Mouse (Mus musculus): ENCODE data around the gene Avpr1b.
"Not testable (repeated sequence)": the region's sequence is repeated elsewhere in the genome, so short reads cannot be mapped to it uniquely, and the experiment has no call there.

Gene Avpr1b

DNA sequence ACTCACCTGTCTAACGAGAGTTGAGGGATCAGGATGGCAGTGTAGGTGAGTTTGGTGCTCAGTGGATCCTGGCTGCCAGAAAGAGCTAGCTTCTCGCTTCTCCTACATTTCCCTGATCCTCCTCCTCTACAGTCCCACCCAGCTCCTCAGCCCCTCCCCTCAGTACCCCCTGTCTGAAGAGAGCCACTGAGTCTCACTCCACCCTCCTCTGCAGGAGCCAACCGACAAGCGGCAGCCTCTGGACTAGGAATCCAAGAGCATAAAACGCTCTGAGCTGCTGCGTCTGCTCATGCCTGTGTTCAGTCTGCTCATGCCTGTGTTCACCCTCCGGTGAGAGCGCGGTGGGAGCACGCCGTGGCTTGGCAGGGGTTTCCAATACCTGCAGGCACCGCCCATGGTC is at the start of gene Avpr1b:
Gene Avpr1b (plus strand): TSS at position 335 of the 400 bp plus-strand sequence.
- no peak for ATAC-seq (ENCODE audit: insufficient number of reproducible peaks, low FRiP score, low TSS enrichment)

DNA sequence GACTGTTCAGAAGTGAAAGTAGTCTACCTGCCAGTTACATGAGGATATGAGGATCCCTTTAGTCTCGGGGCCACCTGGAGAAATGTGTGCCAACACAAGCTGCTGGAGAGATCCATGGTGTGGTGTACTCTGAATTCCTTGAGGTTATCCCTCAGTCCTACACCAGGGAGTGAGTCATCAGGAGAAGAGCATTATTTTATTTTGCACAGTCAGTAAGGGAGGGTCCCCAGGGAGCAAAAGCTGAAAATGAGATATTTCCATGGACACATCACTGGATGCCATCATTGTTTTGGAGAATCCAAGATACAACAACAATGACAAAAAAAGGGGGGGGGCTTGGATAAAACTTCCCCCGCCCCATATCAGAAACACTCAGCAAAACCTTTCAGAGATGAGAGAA is 47.1 kb upstream of the Avpr1b start:
- no peak for ATAC-seq (ENCODE audit: insufficient number of reproducible peaks, low FRiP score, low TSS enrichment)

- ATAC-seq (ENCODE audit: insufficient number of reproducible peaks, low FRiP score, low TSS enrichment) = no peak
These were observed 45.6 kb upstream of the Avpr1b start for GRCm38 (mm10) chr1:131553428-131553827.

DNA sequence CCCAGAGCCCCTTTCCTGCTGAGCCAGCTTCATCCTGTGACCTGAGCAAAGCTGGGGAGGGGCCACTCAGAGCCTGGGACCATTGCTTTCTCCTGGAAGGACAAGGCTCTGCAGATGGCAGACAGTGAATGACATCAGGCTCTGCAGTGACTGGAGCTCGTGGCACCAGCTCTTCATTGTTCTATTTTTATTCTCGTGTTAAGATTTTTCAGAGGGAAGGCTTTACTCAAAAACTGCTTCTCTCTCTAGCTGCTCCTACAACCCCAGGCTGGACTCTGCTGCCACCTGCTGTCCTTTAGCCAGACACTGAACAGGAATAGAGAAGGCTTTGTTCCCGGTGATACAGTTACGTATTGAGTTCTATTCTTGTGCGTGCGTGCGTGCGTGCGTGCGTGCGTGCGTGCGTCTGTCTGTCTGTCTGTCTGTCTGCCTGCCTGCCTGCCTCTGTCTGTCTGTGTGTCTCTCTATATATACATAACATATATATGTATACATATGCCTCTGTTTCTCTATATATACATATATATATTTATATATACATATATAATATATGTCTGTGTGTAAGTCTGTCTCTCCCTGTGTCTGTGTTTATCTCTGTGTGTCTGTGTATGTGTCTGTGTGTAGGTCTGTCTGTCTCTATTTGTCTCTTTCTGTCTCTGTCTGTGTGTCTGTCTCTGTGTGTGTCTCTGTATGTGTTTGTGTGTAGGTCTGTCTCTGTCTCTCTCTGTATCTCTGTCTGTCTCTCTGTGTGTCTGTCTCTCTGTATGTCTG is 43.8 kb upstream of the Avpr1b start:
- peak; percentile 89 for ATAC-seq (ENCODE audit: insufficient number of reproducible peaks, low FRiP score, low TSS enrichment)

GRCm38 (mm10) chr1:131560500-131560899 is 38.5 kb upstream of the Avpr1b start:
- no peak for ATAC-seq (ENCODE audit: insufficient number of reproducible peaks, low FRiP score, low TSS enrichment)

- no peak for ATAC-seq (ENCODE audit: insufficient number of reproducible peaks, low FRiP score, low TSS enrichment)
These were observed 37.0 kb upstream of the Avpr1b start for GRCm38 (mm10) chr1:131562081-131562480.

DNA sequence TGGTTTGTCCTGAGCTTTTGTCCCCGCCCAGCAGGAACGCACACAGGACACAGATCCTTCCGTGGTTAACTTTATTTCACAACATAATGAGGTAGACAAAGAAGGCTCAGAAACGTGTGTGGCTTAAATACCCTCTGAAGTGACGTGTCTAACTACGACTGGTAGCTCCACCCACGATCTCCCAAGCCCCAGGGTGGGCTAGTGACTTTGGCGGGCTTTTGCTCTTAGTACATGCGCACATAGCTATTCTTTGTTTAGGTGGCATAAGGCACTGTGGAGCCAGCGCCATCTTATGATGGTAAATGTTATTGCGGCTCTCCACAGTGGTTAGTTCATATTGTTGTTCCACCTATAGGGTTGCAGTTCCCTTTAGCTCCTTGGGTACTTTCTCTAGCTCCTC is 33.0 kb upstream of the Avpr1b start:
- ATAC-seq (ENCODE audit: insufficient number of reproducible peaks, low FRiP score, low TSS enrichment) = not testable (repeated sequence)

DNA sequence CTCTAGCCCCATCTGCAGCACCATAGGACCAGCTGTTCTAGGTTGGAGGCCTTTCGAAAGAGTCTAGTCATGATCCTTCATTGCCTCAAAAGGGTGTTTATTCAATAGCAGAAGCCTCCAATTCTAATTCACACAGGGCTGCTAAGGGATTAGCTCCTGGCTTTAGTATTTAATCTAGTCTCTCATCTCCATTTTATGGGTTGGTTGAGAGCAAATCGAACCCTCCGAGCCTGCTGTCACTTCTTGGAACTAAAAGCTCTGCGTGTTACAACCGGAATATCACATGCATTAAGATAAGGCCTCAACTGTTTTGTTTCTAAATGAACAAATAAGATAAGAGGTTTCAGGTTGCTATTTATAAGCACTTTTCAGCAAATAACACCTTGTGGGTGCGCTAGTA is 29.3 kb upstream of the Avpr1b start:
- no peak for ATAC-seq (ENCODE audit: insufficient number of reproducible peaks, low FRiP score, low TSS enrichment)

DNA sequence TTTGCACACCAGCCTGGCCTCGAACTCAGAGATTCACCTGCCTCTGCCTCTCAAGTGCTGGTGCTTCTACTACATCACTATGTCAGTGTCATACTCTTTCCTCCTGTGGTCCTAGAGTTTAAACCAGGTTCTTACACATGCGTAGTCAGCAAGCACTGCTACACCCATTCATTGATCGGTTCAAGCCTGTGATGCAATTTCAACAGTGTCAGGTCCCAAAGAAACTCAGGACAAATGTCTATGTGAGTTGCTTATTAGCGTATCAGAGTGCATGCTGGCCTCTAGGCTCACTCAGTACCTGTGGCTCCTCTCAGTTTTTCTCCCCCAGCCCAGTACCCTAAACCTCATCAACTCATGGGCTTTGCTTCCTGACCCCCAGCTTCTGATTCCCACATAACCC is 28.6 kb upstream of the Avpr1b start:
- no peak for ATAC-seq (ENCODE audit: insufficient number of reproducible peaks, low FRiP score, low TSS enrichment)

- no peak for ATAC-seq (ENCODE audit: insufficient number of reproducible peaks, low FRiP score, low TSS enrichment)
These were observed 25.3 kb upstream of the Avpr1b start for GRCm38 (mm10) chr1:131573721-131574120.

GRCm38 (mm10) chr1:131578943-131579680 is 19.9 kb upstream of the Avpr1b start:
- peak; percentile 76 for ATAC-seq (ENCODE audit: insufficient number of reproducible peaks, low FRiP score, low TSS enrichment)

DNA sequence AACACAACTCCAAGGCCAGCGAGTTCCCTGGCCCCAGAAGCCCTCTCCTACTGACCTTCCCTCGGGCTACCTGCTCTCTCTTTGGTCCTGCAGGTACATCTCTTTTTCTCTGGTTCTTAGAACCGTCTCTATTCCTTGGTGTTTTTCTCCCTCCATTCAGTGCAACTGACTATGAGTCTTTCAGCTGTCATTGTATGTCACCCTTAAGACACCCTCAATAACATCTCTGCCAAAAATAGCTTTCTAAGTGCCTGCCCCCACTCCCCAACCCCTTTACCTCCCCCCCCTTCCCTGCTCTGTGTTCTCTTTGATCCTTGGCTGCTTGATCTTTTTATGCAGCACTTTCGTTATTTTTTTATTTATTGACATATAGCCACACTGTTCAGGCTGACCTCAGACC is 18.6 kb upstream of the Avpr1b start:
- no peak for ATAC-seq (ENCODE audit: insufficient number of reproducible peaks, low FRiP score, low TSS enrichment)

DNA sequence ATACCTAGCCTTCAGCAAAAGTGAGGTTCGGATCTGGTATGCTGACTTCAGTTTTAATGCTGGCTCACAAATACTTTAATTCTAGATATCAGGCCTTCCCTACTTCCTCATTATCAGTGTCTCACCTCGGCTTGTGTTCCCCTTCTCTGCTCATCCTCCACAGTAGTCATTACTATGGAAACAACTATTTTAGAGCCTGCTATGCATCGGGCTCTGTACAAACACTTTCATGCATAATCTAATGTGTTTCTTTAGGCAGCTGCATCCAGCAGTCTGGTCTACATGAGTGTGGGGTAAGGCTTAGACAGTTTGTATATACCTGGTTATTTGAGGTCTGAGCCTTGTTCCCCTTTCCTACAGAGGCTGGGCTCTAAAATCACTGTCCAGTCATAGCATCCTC is 15.4 kb upstream of the Avpr1b start:
- ATAC-seq (ENCODE audit: insufficient number of reproducible peaks, low FRiP score, low TSS enrichment) = no peak

DNA sequence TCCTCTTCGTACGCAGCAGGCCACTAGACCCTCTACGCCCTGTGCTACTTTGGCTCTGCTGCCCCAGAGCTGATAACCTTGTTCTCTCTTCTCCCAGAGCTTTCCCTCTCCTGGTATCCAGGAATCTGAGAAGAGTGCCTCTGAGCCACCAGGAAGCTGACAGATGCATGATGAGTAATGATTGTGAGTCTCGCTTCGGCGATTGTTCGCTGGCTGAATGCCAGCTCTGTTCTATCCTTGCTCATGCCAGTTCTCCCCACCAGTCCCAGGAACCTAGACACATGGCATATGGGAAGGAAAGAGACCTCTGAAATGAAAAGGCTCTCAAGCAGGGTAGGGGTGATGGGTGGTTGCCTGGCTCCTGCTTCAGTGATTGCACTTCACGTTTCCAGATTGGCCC is 12.2 kb upstream of the Avpr1b start:
- no peak for ATAC-seq (ENCODE audit: insufficient number of reproducible peaks, low FRiP score, low TSS enrichment)

DNA sequence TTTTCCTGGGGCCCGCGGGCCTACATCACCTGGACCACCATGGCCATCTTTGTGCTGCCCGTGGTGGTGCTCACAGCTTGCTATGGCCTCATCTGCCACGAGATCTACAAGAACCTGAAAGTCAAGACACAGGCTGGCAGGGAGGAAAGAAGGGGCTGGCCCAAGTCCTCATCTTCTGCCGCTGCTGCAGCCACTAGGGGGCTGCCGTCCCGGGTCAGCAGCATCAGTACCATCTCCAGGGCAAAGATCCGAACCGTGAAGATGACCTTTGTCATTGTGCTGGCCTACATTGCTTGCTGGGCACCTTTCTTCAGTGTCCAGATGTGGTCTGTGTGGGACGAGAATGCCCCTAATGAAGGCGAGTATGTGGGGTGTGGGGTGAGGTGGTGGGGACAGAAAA is 1.3 kb downstream of the Avpr1b start:
- no peak for ATAC-seq (ENCODE audit: insufficient number of reproducible peaks, low FRiP score, low TSS enrichment)

DNA sequence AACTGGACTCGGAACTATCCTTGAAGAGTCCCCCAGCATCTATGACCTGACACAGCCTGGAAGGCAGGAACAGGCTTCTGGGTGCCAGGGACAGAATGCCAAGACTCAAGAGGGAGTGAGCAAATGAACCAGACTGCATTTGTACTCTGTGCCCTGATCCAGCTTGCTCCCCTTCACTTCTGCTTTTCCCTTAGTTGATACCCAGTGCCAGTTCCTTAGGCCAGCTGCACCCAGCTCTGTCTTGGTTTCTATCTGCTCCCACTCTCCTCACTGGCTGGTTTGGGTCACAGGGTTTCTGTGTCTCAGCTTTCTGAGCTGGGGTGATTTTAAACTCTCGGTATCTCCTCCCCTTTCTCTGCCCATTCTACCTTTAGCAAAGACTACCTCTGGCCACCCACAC is 7.7 kb downstream of the Avpr1b start:
- ATAC-seq (ENCODE audit: insufficient number of reproducible peaks, low FRiP score, low TSS enrichment) = no peak

DNA sequence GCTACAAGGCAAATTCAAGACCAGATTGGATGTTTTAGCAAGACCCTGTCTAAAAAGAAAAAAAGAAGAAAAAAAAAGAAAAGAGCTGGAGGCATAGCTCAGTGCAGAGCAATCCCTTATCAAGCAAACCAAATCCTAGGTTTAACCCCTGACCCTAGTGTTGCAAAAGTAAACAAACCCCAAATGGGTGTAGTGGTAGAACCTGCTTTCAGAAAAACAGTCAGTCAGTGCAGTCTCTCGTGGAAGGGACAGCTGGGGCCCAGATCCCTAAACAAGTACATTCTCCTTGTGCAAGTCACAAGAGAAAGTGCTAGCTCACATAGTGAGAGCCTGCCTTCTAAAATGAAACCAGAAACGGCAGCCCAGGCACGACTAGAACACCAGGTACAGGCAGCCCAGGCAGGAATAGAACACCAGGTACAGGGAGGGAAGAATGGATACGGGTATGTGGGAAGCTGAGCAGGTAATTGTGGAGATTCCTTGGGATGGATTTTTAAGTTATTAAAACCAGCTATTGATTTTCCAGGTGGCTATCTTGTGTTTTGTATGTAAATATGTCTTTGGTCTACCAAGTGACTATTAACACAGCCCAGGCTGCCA is 13.6 kb downstream of the Avpr1b start:
- ATAC-seq (ENCODE audit: insufficient number of reproducible peaks, low FRiP score, low TSS enrichment) = no peak

- ATAC-seq (ENCODE audit: insufficient number of reproducible peaks, low FRiP score, low TSS enrichment) = no peak
These were observed 14.5 kb downstream of the Avpr1b start for GRCm38 (mm10) chr1:131613361-131614133.

GRCm38 (mm10) chr1:131614641-131615040 is 15.6 kb downstream of the Avpr1b start:
- ATAC-seq (ENCODE audit: insufficient number of reproducible peaks, low FRiP score, low TSS enrichment) = no peak

- no peak for ATAC-seq (ENCODE audit: insufficient number of reproducible peaks, low FRiP score, low TSS enrichment)
These were observed 17.1 kb downstream of the Avpr1b start for GRCm38 (mm10) chr1:131616131-131616530.
